Mouse (Mus musculus) stomach, embryonic 16.5 days (tissue): ENCODE data around the gene Hnf1b. TPM values are rescaled to one million over a fixed set of nuclear protein-coding genes. Genes with fewer than 3 reads are reported as not detected.
A peak's percentile ranks its signal among the peaks of the same experiment; 100 is the strongest.

ENCODE experiments used
- ATAC-seq: fragments of 200-750 bp; cut with Nextera tagmentation; 2 replicates; pipeline ENCODE4 v1.8.0; 2017; ENCODE audit warnings: moderate number of reproducible peaks, moderate TSS enrichment; ENCODE audit not compliant: insufficient read depth, low FRiP score
- H3K27ac ChIP-seq: fragments of 300-500 bp; sonication (generic); 2 replicates; pipeline ENCODE4 v1.5.1; 2014; ENCODE audit warnings: low read length
- H3K27me3 ChIP-seq: fragments of 300-500 bp; sonication (generic); 2 replicates; pipeline ENCODE4 v1.6.1; 2014; ENCODE audit warnings: low read length, control low read depth, mixed read lengths; ENCODE audit not compliant: control insufficient read depth, insufficient read depth
- H3K36me3 ChIP-seq: fragments of 300-500 bp; sonication (generic); 2 replicates; pipeline ENCODE4 v1.6.1; 2014; ENCODE audit warnings: low read length; ENCODE audit not compliant: control insufficient read depth, insufficient read depth
- H3K4me1 ChIP-seq: fragments of 300-500 bp; sonication (generic); 2 replicates; pipeline ENCODE4 v1.6.1; 2014; ENCODE audit warnings: low read length, control low read depth, mixed read lengths; ENCODE audit not compliant: control insufficient read depth, insufficient read depth
- H3K4me2 ChIP-seq: fragments of 300-500 bp; sonication (generic); 2 replicates; pipeline ENCODE4 v1.6.1; 2014; ENCODE audit warnings: low read depth, low read length, mixed read lengths
- H3K4me3 ChIP-seq: fragments of 300-500 bp; sonication (generic); replicated peaks from 2 replicates; pipeline ENCODE4 v1.5.1; 2014; ENCODE audit warnings: mild to moderate bottlenecking, low read length
- H3K9ac ChIP-seq: fragments of 300-500 bp; sonication (generic); 2 replicates; pipeline ENCODE4 v1.6.1; 2014; ENCODE audit warnings: low read length
- H3K9me3 ChIP-seq: fragments of 300-500 bp; sonication (generic); replicated peaks from 2 replicates; pipeline ENCODE4 v1.6.1; 2016; ENCODE audit warnings: low read length, control low read depth; ENCODE audit not compliant: control insufficient read depth
- WGBS: fragments of 180-500 bp; shearing (Covaris S2); extraction: QIAGEN DNeasy Blood & Tissue Kit; methylation state at CpG from one replicate; pipeline ENCODE4 v1.1.7; 2014; 5-methylcytosine and 5-hydroxymethylcytosine counted together
- polyA plus RNA-seq: library from polyadenylated mRNA; unstranded; fragments of >200 nt; fragmentation: Nextera tagmentation; extraction: Ambion mirVana; gene quantifications from 2 replicates; pipeline ENCODE4 v1.2.1, GENCODE M21; 2015

The Hnf1b gene
- polyA plus RNA-seq, 1 experiment from 2014 or later: 5.6 TPM

DNA sequence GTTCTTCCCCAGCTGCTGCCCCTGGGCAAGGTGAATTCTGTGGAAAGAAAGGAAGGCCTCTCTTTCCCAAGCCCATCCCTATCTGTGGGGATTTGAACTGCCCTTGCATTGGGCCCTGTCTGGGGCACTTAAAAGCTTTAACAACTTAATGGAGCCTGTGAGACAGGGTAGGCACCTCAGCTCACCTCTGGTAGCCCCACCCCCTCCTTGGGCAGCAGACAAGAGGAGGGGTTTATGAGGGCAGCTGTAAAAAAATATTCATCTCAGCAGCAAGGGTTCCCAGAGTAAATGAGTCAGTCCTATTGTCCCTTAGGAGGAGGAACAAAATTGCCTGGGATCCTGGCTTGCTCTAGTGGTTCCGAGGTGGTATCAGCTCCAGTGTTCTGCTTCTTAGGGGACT, 19.3 kb downstream of the Hnf1b start:
- Histone ChIP-seq H3K9ac (no peak overlapping the region), H3K27me3 (no peaks in the 10 kb centered on the region), H3K36me3 (no peaks in the 10 kb centered on the region), H3K9me3 (no peaks in the 10 kb centered on the region), H3K4me2 (no peak overlapping the region), H3K4me1 (no peaks in the 10 kb centered on the region), H3K27ac (peak overlapping the region; percentile 36; the same call in 1 of the 2 replicates), H3K4me3 (no peak overlapping the region)
- 24% methylated on average over 1 of the region's 1 CpGs for WGBS
- peak; percentile 26; the same call in 1 of the 2 replicates for ATAC-seq

DNA sequence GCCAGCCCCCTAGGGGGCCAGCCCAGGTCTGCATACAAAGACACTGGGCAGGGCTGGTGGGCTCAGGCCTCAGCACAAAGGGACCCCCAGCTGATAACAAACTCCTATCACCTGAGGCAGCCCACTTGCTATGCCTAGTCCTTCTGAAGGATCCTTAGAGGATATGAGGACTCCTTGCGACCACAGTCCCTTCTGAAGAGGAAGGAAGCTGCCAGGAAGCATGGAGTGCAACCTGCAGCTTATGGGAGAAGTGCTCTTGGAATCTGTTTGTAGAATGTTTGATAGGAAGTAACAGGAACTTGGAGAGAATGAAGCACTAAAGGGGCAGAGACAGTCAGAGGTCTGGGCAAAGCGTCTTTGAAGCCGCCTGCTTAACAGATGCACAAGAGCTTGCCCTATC, 19.8 kb downstream of the Hnf1b start:
- Histone ChIP-seq H3K9ac (no peak overlapping the region), H3K36me3 (no peaks in the 10 kb centered on the region), H3K4me1 (no peaks in the 10 kb centered on the region), H3K4me3 (no peak overlapping the region), H3K27ac (no peak overlapping the region), H3K4me2 (no peak overlapping the region), H3K27me3 (no peaks in the 10 kb centered on the region), H3K9me3 (no peaks in the 10 kb centered on the region)
- no peak for ATAC-seq
- 55% methylated on average over 3 of the region's 3 CpGs for WGBS

DNA sequence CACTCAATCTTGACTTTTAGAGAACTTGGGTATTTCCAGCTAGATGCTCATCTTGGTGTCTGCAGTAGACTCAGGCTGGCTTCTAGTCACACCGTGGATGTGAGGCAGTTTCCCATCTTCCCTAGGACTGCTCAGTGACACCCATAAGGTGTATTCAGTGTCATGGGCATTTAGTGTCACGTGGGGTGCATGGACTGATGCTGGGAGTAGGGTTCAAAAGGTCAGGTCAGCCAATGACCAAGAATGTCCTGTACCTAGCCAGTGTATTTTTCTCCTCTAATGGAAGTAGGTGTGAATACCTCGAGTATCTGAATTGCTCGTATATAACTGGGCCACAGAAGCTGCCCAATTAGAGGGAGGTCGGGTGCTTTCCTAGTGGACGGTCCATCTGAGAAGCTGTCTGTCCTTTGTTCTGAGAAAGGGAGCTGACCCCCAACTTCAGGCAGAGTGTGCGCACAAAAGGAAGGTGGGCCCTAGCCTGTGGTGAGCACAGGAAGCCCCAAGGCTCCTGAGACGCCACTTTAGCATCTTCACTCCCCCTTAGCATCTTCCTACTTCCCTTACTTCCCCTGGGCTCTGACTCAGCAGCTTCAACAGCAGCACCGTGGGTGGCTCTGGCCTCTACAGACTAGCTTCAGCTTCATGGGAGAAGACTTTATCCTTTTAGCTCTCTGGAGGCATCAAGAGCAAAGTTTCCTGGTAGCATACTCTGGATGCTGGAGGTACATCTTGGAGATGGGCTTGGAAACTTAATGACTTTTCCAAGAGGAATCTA, 22.1 kb downstream of the Hnf1b start:
- Histone ChIP-seq H3K9ac (no peak overlapping the region), H3K27ac (no peak overlapping the region), H3K4me1 (no peaks in the 10 kb centered on the region), H3K9me3 (no peaks in the 10 kb centered on the region), H3K36me3 (no peaks in the 10 kb centered on the region), H3K4me2 (no peak overlapping the region), H3K27me3 (no peaks in the 10 kb centered on the region), H3K4me3 (no peak overlapping the region)
- WGBS: 82% methylated on average over 9 of the region's 9 CpGs
- ATAC-seq: no peak

GRCm38 (mm10) chr11:83873509-83873908, 23.6 kb downstream of the Hnf1b start:
- ATAC-seq: no peak
- peaks cover 9% of the 10 kb centered on the region; the same call in 1 of the 2 replicates for H3K4me1 ChIP-seq
- no peaks in the 10 kb centered on the region for H3K36me3 ChIP-seq
- H3K9me3 ChIP-seq: no peaks in the 10 kb centered on the region
- no peak overlapping the region for H3K27ac ChIP-seq
- no peak overlapping the region for H3K9ac ChIP-seq
- H3K4me2 ChIP-seq: no peak overlapping the region
- H3K4me3 ChIP-seq: no peak overlapping the region
- H3K27me3 ChIP-seq: no peaks in the 10 kb centered on the region
- WGBS: 62% methylated on average over 9 of the region's 9 CpGs

DNA sequence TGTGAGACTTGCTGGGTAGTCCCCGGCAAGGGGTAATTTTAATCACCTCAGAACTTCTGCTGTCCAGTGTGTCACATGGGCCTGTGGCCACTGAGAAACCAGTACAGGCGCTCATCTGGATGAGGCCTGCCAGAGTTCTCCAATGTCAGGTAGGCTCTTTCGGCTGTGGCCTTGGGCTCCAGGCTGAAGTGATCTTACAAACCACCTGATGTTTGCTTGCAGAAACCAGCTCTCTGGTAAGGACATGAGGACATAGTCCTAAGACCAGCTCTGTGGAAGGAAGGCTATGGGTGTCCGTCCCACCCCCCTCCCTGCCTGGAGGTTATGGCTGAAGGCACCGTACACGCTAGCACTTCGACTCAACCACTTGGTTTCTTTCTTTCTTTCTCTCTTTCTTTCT, 26.8 kb downstream of the Hnf1b start:
- ATAC-seq: no peak

DNA sequence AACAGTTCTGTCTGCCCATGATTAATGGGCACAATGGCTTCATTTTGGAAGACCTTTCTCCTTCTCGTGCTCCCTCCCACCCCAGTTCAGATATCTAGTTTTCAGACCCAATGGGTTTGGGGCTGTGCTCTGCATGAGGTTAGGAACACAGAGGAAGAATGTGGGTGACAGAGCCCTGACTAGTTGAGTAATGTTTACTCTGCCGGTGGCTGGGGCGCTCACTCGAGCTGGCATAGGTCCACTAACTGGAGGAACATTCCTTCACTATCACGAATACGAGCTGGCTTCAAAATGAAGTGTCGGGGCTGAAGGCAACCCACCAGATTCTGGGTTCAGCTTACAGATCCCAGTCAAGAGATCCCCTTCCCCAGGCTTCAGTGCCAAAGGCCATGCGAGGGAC, 27.9 kb downstream of the Hnf1b start:
- H3K9me3 ChIP-seq: no peaks in the 10 kb centered on the region
- WGBS: 27% methylated on average over 8 of the region's 8 CpGs
- H3K9ac ChIP-seq: no peak overlapping the region; the same call in 1 of the 2 replicates
- peaks cover 16% of the 10 kb centered on the region for H3K4me1 ChIP-seq
- H3K27me3 ChIP-seq: no peaks in the 10 kb centered on the region
- H3K36me3 ChIP-seq: no peaks in the 10 kb centered on the region
- no peak overlapping the region for H3K4me2 ChIP-seq
- no peak overlapping the region for H3K4me3 ChIP-seq
- ATAC-seq: peak; percentile 71; the same call in 1 of the 2 replicates
- H3K27ac ChIP-seq: peak overlapping the region; percentile 43; the same call in 1 of the 2 replicates

More for the DNA sequence above, 26.8 kb downstream of the Hnf1b start:
- Histone ChIP-seq H3K9ac (no peak overlapping the region), H3K4me1 (peaks cover 16% of the 10 kb centered on the region), H3K4me2 (no peak overlapping the region), H3K27me3 (no peaks in the 10 kb centered on the region), H3K27ac (no peak overlapping the region), H3K9me3 (no peaks in the 10 kb centered on the region), H3K36me3 (no peaks in the 10 kb centered on the region), H3K4me3 (no peak overlapping the region)
- 85% methylated on average over 7 of the region's 7 CpGs for WGBS

GRCm38 (mm10) chr11:83878417-83878952, 28.6 kb downstream of the Hnf1b start:
- Histone ChIP-seq H3K36me3 (no peaks in the 10 kb centered on the region), H3K4me3 (no peak overlapping the region), H3K4me1 (peaks cover 18% of the 10 kb centered on the region), H3K9me3 (no peaks in the 10 kb centered on the region), H3K9ac (no peak overlapping the region), H3K27me3 (no peaks in the 10 kb centered on the region), H3K27ac (no peak overlapping the region), H3K4me2 (no peak overlapping the region)
- WGBS: 45% methylated on average over 4 of the region's 4 CpGs
- no peak for ATAC-seq

DNA sequence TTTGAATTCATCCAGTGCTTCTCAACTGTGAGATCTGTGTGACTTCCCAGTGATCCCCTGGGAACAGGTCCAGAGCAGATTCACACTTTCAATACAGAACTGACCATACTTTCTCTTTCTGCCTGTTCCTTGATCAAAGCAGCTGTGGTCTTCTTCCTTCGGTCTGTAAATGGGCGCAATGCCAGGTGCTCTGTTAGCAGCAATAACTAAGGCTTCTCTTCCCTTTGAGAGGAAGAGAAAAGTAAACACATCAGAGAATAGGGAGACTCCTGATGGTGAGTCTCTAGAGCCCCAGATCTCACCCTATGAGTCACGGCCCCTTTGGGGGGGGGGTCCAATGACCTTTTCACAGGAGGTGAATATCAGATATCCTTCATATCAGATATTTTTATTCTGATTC, 29.3 kb downstream of the Hnf1b start:
- ATAC-seq: no peak
- Histone ChIP-seq H3K27ac (no peak overlapping the region; the same call in 1 of the 2 replicates), H3K36me3 (no peaks in the 10 kb centered on the region), H3K4me2 (no peak overlapping the region), H3K9ac (no peak overlapping the region), H3K4me1 (peaks cover 22% of the 10 kb centered on the region), H3K4me3 (no peak overlapping the region), H3K27me3 (no peaks in the 10 kb centered on the region), H3K9me3 (no peaks in the 10 kb centered on the region)
- 46% methylated on average over 3 of the region's 3 CpGs for WGBS

DNA sequence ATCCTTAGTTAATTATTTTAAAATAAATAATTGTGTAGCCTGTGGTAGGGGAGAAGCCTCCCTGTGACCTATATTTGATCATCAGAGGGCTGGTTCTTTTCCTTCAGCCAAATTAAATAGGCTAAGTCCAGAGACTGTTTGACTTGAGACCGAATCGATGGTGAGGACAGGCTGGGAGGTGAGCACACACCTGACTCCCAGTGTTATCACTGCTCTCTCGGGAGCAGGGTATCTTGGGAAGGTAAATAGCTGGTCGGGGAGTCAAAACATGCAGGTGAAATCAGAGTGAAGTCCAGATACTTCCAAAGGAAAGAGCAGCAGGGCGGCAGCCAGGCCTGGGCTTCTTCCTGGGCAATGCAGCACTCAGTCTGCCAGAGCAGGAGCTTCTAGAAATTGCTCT, 31.6 kb downstream of the Hnf1b start:
- Histone ChIP-seq H3K36me3 (no peaks in the 10 kb centered on the region), H3K4me1 (peaks cover 22% of the 10 kb centered on the region), H3K9me3 (no peaks in the 10 kb centered on the region), H3K4me2 (no peak overlapping the region), H3K27me3 (no peaks in the 10 kb centered on the region), H3K27ac (peak overlapping the region; percentile 3), H3K9ac (no peak overlapping the region), H3K4me3 (no peak overlapping the region)
- WGBS: 55% methylated on average over 5 of the region's 5 CpGs
- no peak for ATAC-seq
